Mouse (Mus musculus): Measurements from ENCODE around the gene Acoxl.

- TF ChIP-seq POLR2A (IDR thresholded peaks at IDR 0.05; ENCODE audit: control insufficient read depth, extremely low read depth, insufficient read depth, low read length, poor library complexity), result no peak
- no peak for TF ChIP-seq CTCF (IDR thresholded peaks at IDR 0.05; ENCODE audit: borderline replicate concordance, control insufficient read depth, extremely low read depth, insufficient read depth, low read length, poor library complexity)
Observed at GRCm38 (mm10) chr2:128062756-128063155, 224.1 kb downstream of the Acoxl start.
